Mouse (Mus musculus): ENCODE measurements around the gene Aebp2.

Gene Aebp2

GRCm38 (mm10) chr6:140696192-140696879, 73.9 kb downstream of the Aebp2 start:
- no peak for DNase-seq (ENCODE audit: low spot score)

- DNase-seq (ENCODE audit: low spot score), result no peak
Observed at GRCm38 (mm10) chr6:140697994-140698393, 75.5 kb downstream of the Aebp2 start.

DNA sequence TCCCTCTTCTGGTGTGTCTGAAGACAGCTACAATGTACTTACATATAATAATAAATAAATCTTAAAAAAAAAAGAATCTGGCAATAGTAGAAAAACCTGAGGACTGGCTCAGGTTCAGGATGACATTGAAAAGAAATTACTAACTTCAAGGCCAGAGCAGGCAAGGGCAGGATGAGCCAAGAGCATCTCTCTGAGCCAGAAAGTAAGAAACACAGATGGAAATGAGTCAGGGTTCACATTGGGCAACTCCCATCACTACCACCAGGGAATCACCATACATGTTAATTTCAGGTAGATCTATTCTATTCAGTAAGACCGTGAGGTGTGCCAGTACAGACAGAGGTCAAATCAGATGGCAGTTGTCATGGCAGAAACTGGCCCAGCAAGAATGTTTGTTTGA, 76.1 kb downstream of the Aebp2 start:
- DNase-seq (ENCODE audit: low spot score), result no peak

DNA sequence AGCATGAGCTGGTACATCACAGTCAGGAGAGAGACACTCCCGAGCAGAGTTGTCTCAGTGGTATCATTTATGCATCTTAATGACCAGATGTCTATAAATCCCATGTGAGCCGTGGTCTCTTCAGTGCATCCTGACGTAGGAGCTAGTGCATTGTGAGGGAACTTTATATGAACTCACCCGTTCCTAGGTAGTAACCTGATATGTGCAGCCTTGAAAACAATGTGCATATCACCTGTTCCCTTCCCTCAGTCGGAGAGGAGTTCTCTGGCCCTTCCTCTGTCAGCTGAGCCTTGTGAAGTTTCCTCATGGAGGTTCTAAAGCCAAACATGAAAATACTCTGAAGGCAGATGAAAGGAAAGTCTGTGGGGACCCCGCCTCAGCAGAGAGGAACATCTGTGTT, 78.8 kb downstream of the Aebp2 start:
- no peak for DNase-seq (ENCODE audit: low spot score)

DNA sequence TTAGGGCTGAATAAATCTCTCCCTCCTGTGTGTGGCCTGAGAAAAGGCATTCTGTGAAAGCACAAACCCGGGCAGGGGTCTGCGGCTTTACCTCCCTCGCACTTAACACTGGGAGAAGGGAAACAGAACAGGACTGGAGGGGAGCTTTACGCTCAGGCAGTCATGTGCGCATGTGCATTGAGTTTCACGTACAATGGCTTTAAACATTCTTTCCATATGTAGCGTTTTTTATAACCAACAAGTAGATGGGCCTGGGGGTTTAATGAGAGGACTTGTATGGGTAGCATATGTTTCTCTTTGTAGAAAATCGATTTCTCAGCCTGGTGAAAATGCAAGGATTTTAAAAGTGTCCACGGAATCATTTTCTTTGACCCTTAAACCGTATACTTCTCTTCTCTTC, 82.7 kb downstream of the Aebp2 start:
- no peak for DNase-seq (ENCODE audit: low spot score)

GRCm38 (mm10) chr6:140706056-140706455, 83.6 kb downstream of the Aebp2 start:
- no peak for DNase-seq (ENCODE audit: low spot score)

DNA sequence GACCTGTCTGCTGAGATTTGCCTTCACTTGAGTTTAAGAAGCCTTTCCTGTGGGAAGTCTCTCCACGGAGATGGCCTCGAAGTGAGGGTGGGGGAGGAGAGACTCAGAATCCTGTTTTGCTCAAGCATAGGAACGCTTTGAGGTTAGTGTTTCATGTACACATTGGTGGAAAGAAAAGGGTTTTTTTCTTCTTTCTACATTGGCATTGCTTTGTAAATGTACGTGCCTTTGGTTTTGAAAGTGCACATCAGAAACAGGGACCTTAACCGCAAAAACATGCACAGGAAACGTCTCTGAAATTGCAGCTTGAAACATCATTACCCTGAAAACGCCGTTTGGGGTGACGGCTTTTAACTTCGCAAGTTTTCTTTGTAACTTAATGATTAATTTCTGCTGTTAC, 85.6 kb downstream of the Aebp2 start:
- no peak for DNase-seq (ENCODE audit: low spot score)

DNA sequence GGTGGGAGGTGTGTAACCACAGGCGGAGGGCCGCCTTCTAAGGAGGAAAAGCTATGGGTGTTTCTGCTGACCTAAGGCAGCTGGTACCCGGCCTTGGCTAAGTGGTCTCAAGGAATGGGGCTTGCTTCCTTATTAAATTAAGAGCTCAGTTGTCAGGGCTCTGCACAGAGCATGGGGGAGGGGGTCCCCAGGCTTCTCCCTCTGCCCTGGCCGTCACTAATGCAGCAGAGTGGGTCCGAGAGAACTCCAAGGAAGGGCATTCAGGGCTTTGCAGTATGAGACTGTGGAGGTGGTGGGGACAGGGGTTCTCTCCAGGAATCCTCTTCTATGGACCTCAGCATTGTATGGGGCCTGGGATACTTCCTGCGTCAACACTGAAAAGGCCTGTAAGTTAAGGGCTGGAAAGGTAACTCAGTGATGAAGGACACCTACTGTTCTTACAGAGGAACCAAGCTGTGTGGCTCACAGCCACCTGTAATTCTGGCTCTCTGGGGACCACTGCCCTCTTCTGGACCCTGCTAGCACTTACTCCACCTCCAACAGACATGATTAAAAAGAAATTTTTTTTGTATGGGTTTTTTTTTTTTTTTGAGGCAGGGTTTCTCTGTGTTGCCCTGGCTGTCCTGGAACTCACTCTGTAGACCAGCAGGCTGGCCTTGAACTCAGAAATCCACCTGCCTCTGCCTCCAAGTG, 87.1 kb downstream of the Aebp2 start:
- no peak for DNase-seq (ENCODE audit: low spot score)

GRCm38 (mm10) chr6:140712754-140713153, 90.3 kb downstream of the Aebp2 start:
- peak; percentile 47 for DNase-seq (ENCODE audit: low spot score)

- peak; percentile 52 for DNase-seq (ENCODE audit: low spot score)
Observed at GRCm38 (mm10) chr6:140714905-140715365, 92.5 kb downstream of the Aebp2 start.

DNA sequence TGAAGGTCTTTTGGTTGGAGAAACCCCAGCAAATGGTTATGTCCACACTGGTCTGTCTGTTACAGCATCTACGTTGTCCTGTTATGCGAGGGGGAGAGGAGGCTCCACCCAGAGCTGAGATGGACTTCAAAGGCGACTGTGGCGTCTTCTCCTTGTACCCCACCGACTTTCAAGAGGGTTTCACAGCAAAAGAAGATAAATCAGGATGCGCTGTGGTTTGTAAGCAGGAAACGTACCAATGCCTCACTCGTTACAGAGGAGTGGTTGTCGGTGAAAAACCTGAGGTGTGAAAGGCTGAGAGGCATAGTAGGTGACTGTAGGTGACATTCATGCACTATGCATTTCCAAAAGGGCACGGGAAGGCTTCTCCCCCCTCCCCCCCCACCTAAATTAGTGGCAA, 99.6 kb downstream of the Aebp2 start:
- DNase-seq (ENCODE audit: low spot score), result no peak
